Mouse (Mus musculus): ENCODE measurements around the gene Zfhx2.

DNA sequence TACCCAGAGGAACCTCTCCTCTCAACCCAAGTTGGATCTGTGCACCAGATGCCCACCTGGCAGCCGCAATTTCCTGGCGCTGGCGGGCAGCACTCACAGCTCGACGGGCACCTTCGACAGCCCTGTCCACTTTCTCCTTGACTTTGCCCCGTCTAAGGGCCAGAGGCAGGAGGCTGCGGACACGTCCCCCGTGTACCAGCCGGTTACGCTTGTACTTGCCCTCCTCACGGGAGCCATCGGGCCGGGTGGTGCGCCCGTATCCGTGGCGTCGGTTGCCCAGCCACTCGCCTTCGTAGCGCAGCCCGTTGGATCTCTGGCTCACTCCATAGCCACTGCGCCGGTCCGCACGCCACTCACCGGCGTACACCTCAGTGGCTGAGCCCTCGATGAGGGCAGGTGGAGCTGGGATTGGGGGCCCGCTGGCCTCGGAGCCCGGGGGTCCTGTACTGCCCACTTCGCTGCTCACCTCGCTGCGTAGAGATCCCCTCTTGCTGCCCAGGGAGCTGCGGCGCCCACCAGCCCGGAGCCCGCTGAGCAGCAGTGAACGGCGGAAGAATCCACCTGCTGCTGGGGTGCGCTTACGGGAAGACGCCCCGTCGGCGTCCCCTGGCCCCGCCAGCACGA is 21.3 kb upstream of the Zfhx2 start:
- TF ChIP-seq CTCF (IDR thresholded peaks at IDR 0.05; ENCODE audit: control insufficient read depth, insufficient read depth, insufficient read length) (no peak), FOSL1 (IDR thresholded peaks at IDR 0.05; ENCODE audit: insufficient read depth, low read length, poor library complexity, severe bottlenecking) (no peak), CEBPB (IDR thresholded peaks at IDR 0.05; ENCODE audit: low read depth) (no peak), USF1 (IDR thresholded peaks at IDR 0.05; ENCODE audit: low read depth) (no peak)
